Mouse (Mus musculus) C2C12 (cell line): ENCODE measurements around the gene Ppa2. TPM values are rescaled to one million over a fixed set of nuclear protein-coding genes. Genes with fewer than 3 reads are reported as not detected.

ENCODE experiments used
- H3K27me3 ChIP-seq: one replicate; pipeline ENCODE4 v1.6.1; 2011; ENCODE audit not compliant: control insufficient read depth, insufficient read depth, insufficient read length
- H3K36me3 ChIP-seq: one replicate; pipeline ENCODE4 v1.6.1; 2011; ENCODE audit not compliant: control insufficient read depth, insufficient read depth
- H3K4me3 ChIP-seq: one replicate; pipeline ENCODE4 v1.5.1; 2011; ENCODE audit warnings: mild to moderate bottlenecking, control low read depth; ENCODE audit not compliant: poor library complexity, insufficient read depth, severe bottlenecking
- H3K79me2 ChIP-seq: one replicate; pipeline ENCODE4 v1.6.1; 2011; ENCODE audit not compliant: control insufficient read depth, insufficient read depth
- H3K79me3 ChIP-seq: one replicate; pipeline ENCODE4 v1.6.1; 2011; ENCODE audit warnings: low read depth, control low read depth
- H3ac ChIP-seq: one replicate; pipeline ENCODE3; 2011; ENCODE audit warnings: low read depth; ENCODE audit not compliant: control insufficient read depth, insufficient read length
- CEBPB ChIP-seq: IDR thresholded peaks from one replicate; pipeline ENCODE4 v1.6.1; 2011; ENCODE audit warnings: low read depth, mild to moderate bottlenecking, control low read depth, moderate library complexity
- CTCF ChIP-seq: IDR thresholded peaks from one replicate; pipeline ENCODE4 v1.5.1; 2011; ENCODE audit not compliant: control insufficient read depth, insufficient read depth, insufficient read length
- FOSL1 ChIP-seq: IDR thresholded peaks from one replicate; pipeline ENCODE4 v1.8.0; 2011; ENCODE audit warnings: mild to moderate bottlenecking, low read length; ENCODE audit not compliant: poor library complexity, insufficient read depth, severe bottlenecking
- MAX ChIP-seq: IDR thresholded peaks from one replicate; pipeline ENCODE4 v1.6.1; 2011; ENCODE audit warnings: mild to moderate bottlenecking, control low read depth
- MYOD1 ChIP-seq: IDR thresholded peaks from one replicate; pipeline ENCODE4 v1.6.1; 2011; ENCODE audit warnings: low read depth; ENCODE audit not compliant: control insufficient read depth, insufficient read length
- MYOG ChIP-seq: IDR thresholded peaks from one replicate; pipeline ENCODE4 v1.6.1; 2011; ENCODE audit not compliant: control insufficient read depth, insufficient read length; ENCODE audit errors: extremely low read depth
- USF1 ChIP-seq: IDR thresholded peaks from one replicate; pipeline ENCODE4 v1.6.1; 2011; ENCODE audit warnings: low read depth, mild to moderate bottlenecking, control low read depth, moderate library complexity
- polyA plus RNA-seq: library from polyadenylated mRNA; unstranded; fragments of >200 nt; fragmentation: generic; extraction: Trizol; gene quantifications from one replicate; pipeline ENCODE4 v1.2.1, GENCODE M21; 2012; ENCODE audit warnings: missing spikeins

The Ppa2 gene
- polyA plus RNA-seq, 1 experiment = 41.2 TPM

GRCm38 (mm10) chr3:133403849-133404248 lies 93.9 kb downstream of the Ppa2 start:
- no peak overlapping the region for H3ac ChIP-seq
- no peaks in the 10 kb centered on the region for H3K36me3 ChIP-seq
- no peak for TF ChIP-seq CTCF
- no peak for TF ChIP-seq CEBPB
- no peak for TF ChIP-seq MYOG
- no peak for TF ChIP-seq USF1
- TF ChIP-seq MAX = no peak
- TF ChIP-seq FOSL1 = no peak
- no peak for TF ChIP-seq MYOD1
- H3K27me3 ChIP-seq = no peaks in the 10 kb centered on the region
- no peaks in the 10 kb centered on the region for H3K79me3 ChIP-seq
- H3K79me2 ChIP-seq = no peaks in the 10 kb centered on the region
- H3K4me3 ChIP-seq = no peak overlapping the region

- Histone ChIP-seq H3K27me3 (no peaks in the 10 kb centered on the region), H3K79me3 (no peaks in the 10 kb centered on the region), H3K36me3 (no peaks in the 10 kb centered on the region), H3ac (no peak overlapping the region), H3K79me2 (no peaks in the 10 kb centered on the region), H3K4me3 (no peak overlapping the region)
- TF ChIP-seq FOSL1 = no peak
- TF ChIP-seq CTCF = no peak
- TF ChIP-seq MAX = no peak
- TF ChIP-seq USF1 = no peak
Measured at GRCm38 (mm10) chr3:133405636-133406035, 95.7 kb downstream of the Ppa2 start.

GRCm38 (mm10) chr3:133406248-133406647 lies 96.3 kb downstream of the Ppa2 start:
- no peak overlapping the region for H3K4me3 ChIP-seq
- TF ChIP-seq USF1 (no peak), MYOG (no peak), FOSL1 (no peak), MYOD1 (no peak), CEBPB (no peak), MAX (no peak), CTCF (no peak)

GRCm38 (mm10) chr3:133411123-133411675 lies 101.3 kb downstream of the Ppa2 start:
- H3K79me2 ChIP-seq = no peaks in the 10 kb centered on the region
- H3K79me3 ChIP-seq = no peaks in the 10 kb centered on the region
- no peak overlapping the region for H3ac ChIP-seq
- H3K27me3 ChIP-seq = no peaks in the 10 kb centered on the region
- TF ChIP-seq USF1 (no peak), MYOG (no peak), MYOD1 (no peak), CTCF (no peak), FOSL1 (no peak), MAX (no peak), CEBPB (no peak)
- H3K4me3 ChIP-seq = no peak overlapping the region
- H3K36me3 ChIP-seq = no peaks in the 10 kb centered on the region

More at GRCm38 (mm10) chr3:133406248-133406647, 96.3 kb downstream of the Ppa2 start:
- Histone ChIP-seq H3K36me3 (no peaks in the 10 kb centered on the region), H3K27me3 (no peaks in the 10 kb centered on the region), H3ac (no peak overlapping the region), H3K79me2 (no peaks in the 10 kb centered on the region), H3K79me3 (no peaks in the 10 kb centered on the region)

- Histone ChIP-seq H3K27me3 (no peaks in the 10 kb centered on the region), H3K79me3 (no peaks in the 10 kb centered on the region), H3K79me2 (no peaks in the 10 kb centered on the region), H3K4me3 (no peak overlapping the region), H3K36me3 (no peaks in the 10 kb centered on the region), H3ac (no peak overlapping the region)
- no peak for TF ChIP-seq USF1
- no peak for TF ChIP-seq CEBPB
- TF ChIP-seq MYOD1 = no peak
- no peak for TF ChIP-seq CTCF
- TF ChIP-seq MYOG = no peak
- no peak for TF ChIP-seq FOSL1
- no peak for TF ChIP-seq MAX
Measured at GRCm38 (mm10) chr3:133411768-133412167, 101.9 kb downstream of the Ppa2 start.

GRCm38 (mm10) chr3:133414747-133415146 lies 104.8 kb downstream of the Ppa2 start:
- no peak for TF ChIP-seq MYOD1
- no peak for TF ChIP-seq USF1
- no peak for TF ChIP-seq CEBPB
- no peak for TF ChIP-seq CTCF
- no peak for TF ChIP-seq MYOG
- TF ChIP-seq FOSL1 = no peak
- no peak for TF ChIP-seq MAX
- Histone ChIP-seq H3K4me3 (no peak overlapping the region), H3K36me3 (no peaks in the 10 kb centered on the region), H3K79me2 (no peaks in the 10 kb centered on the region), H3K27me3 (no peaks in the 10 kb centered on the region), H3ac (no peak overlapping the region), H3K79me3 (no peaks in the 10 kb centered on the region)
